Mouse (Mus musculus) liver, adult 2 months (tissue): ENCODE data around the gene Pfn3.

Experiments used
- CTCF ChIP-seq: fragments of 200-500 bp; IDR thresholded peaks from 2 replicates; pipeline ENCODE4 v1.5.1; 2011; ENCODE audit warnings: low read depth, low read length, control low read depth
- POLR2A ChIP-seq: fragments of 200-500 bp; IDR thresholded peaks from 2 replicates; pipeline ENCODE4 v1.6.1; 2011; ENCODE audit warnings: low read length, control low read depth; ENCODE audit not compliant: insufficient read depth; ENCODE audit errors: extremely low read depth

GRCm38 (mm10) chr13:55448131-55448530, 33.1 kb upstream of the Pfn3 start:
- TF ChIP-seq CTCF, result no peak
- no peak for TF ChIP-seq POLR2A
